Mouse (Mus musculus): ENCODE measurements around the gene Rps6ka4. TPM values are rescaled to one million over a fixed set of nuclear protein-coding genes. Genes with fewer than 3 reads are reported as not detected.

Rps6ka4 gene
- polyA plus RNA-seq, 1 experiment from 2014 or later: 9.6 TPM

GRCm38 (mm10) chr19:6860706-6861105 is 20.3 kb upstream of the Rps6ka4 start:
- H3K9ac ChIP-seq (replicated peaks; ENCODE audit: low read depth, low read length): no peak overlapping the region

GRCm38 (mm10) chr19:6859971-6860370 is 19.5 kb upstream of the Rps6ka4 start:
- no peaks in the 10 kb centered on the region for H3K36me3 ChIP-seq (ENCODE audit: control insufficient read depth, insufficient read depth, low read length)
- no peak for ATAC-seq (ENCODE audit: low read depth)
- no peaks in the 10 kb centered on the region for H3K9me3 ChIP-seq (ENCODE audit: control insufficient read depth, low read length)
- 93% methylated on average over 3 of the region's 3 CpGs for WGBS
- H3K27ac ChIP-seq (ENCODE audit: low read depth, low read length): no peak overlapping the region
- H3K9ac ChIP-seq (replicated peaks; ENCODE audit: low read depth, low read length): no peak overlapping the region
- H3K4me1 ChIP-seq (ENCODE audit: control insufficient read depth, insufficient read depth, low read length): no peaks in the 10 kb centered on the region
- no peak overlapping the region for H3K4me3 ChIP-seq (ENCODE audit: low read depth, low read length)
- H3K27me3 ChIP-seq (ENCODE audit: control insufficient read depth, insufficient read depth, low read length): no peaks in the 10 kb centered on the region
- H3K4me2 ChIP-seq (ENCODE audit: low read depth, low read length): no peak overlapping the region

More at GRCm38 (mm10) chr19:6860706-6861105, 20.3 kb upstream of the Rps6ka4 start:
- no peaks in the 10 kb centered on the region for H3K4me1 ChIP-seq (ENCODE audit: control insufficient read depth, insufficient read depth, low read length)
- no peaks in the 10 kb centered on the region for H3K9me3 ChIP-seq (ENCODE audit: control insufficient read depth, low read length)
- no peak overlapping the region for H3K27ac ChIP-seq (ENCODE audit: low read depth, low read length)
- H3K4me3 ChIP-seq (ENCODE audit: low read depth, low read length): no peak overlapping the region
- ATAC-seq (ENCODE audit: low read depth): no peak
- no peaks in the 10 kb centered on the region for H3K36me3 ChIP-seq (ENCODE audit: control insufficient read depth, insufficient read depth, low read length)
- no peak overlapping the region for H3K4me2 ChIP-seq (ENCODE audit: low read depth, low read length)
- WGBS: 87% methylated on average over 6 of the region's 6 CpGs
- H3K27me3 ChIP-seq (ENCODE audit: control insufficient read depth, insufficient read depth, low read length): no peaks in the 10 kb centered on the region

DNA sequence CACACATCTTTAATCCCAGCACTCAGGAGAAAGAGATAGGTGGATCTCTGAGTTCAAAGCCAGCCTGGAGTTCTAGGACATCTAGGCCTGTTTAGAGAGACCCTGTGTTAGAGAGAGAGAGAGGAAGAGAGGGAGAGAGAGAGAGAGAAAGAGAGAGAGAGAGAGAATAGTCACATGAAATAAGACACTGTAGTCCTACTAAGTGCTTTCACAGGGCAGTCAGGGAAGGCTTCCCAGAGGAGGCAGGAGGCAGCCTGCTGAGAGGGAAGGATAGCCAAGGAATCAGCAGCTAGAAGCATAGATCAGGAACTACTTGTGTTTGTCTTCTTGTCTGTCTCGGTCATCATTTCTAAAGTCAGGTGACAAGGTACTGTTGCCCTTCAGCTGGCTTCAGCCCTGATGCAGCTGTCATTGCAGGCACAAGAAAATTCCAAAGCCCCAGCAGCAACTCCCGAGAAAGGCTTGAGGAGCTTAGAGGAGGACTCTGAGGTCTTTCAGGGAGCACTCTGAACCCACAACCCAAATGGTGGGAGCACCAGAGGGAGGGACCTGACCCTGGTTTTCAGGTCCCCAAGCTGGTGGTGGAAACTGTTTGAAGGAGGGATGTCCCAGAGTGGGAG is 18.7 kb upstream of the Rps6ka4 start:
- WGBS: 82% methylated on average over 2 of the region's 2 CpGs
- H3K36me3 ChIP-seq (ENCODE audit: control insufficient read depth, insufficient read depth, low read length): no peaks in the 10 kb centered on the region

DNA sequence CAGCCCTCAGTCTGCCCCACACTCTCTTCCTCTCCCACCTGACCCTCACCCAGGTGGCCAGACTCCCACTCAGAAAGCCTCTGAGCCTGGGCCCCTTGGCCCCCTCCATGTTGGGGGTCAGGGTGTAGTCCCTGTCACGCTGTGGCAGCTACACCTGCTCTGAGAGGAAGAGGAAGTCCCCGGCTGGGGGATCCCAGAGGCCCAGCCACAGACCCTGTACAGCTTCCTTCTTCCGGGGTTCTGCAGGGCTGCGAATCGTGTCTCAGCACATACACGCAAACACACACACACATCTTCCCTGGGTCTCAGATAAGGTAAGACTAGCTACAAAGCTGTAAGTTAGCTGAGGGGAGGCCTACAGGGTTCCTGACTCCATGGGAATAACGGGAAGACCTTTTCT is 17.6 kb upstream of the Rps6ka4 start, which contains the start of gene Ccdc88b:
Gene Ccdc88b (minus strand): TSS at position 181 of the 400 bp plus-strand sequence.
- no peaks in the 10 kb centered on the region for H3K9me3 ChIP-seq (ENCODE audit: control insufficient read depth, low read length)
- H3K27me3 ChIP-seq (ENCODE audit: control insufficient read depth, insufficient read depth, low read length): no peaks in the 10 kb centered on the region
- no peak within 1 kb of the TSS for H3K4me2 ChIP-seq (ENCODE audit: low read depth, low read length)
- H3K36me3 ChIP-seq (ENCODE audit: control insufficient read depth, insufficient read depth, low read length): no peaks in the 10 kb centered on the region
- 74% methylated on average over 7 of the region's 7 CpGs for WGBS
- no peaks in the 10 kb centered on the region for H3K4me1 ChIP-seq (ENCODE audit: control insufficient read depth, insufficient read depth, low read length)
- no peak within 1 kb of the TSS for H3K27ac ChIP-seq (ENCODE audit: low read depth, low read length)
- ATAC-seq (ENCODE audit: low read depth): no peak
- no peak within 1 kb of the TSS for H3K9ac ChIP-seq (replicated peaks; ENCODE audit: low read depth, low read length)
- no peak within 1 kb of the TSS for H3K4me3 ChIP-seq (ENCODE audit: low read depth, low read length)

More for the DNA sequence above, 18.7 kb upstream of the Rps6ka4 start:
- Histone ChIP-seq H3K27ac (ENCODE audit: low read depth, low read length) (no peak overlapping the region), H3K9ac (replicated peaks; ENCODE audit: low read depth, low read length) (no peak overlapping the region), H3K4me2 (ENCODE audit: low read depth, low read length) (no peak overlapping the region), H3K4me1 (ENCODE audit: control insufficient read depth, insufficient read depth, low read length) (no peaks in the 10 kb centered on the region), H3K9me3 (ENCODE audit: control insufficient read depth, low read length) (no peaks in the 10 kb centered on the region), H3K4me3 (ENCODE audit: low read depth, low read length) (no peak overlapping the region), H3K27me3 (ENCODE audit: control insufficient read depth, insufficient read depth, low read length) (no peaks in the 10 kb centered on the region)
- no peak for ATAC-seq (ENCODE audit: low read depth)

GRCm38 (mm10) chr19:6857391-6858005 is 17.1 kb upstream of the Rps6ka4 start:
- Histone ChIP-seq H3K9ac (replicated peaks; ENCODE audit: low read depth, low read length) (no peak overlapping the region), H3K9me3 (ENCODE audit: control insufficient read depth, low read length) (no peaks in the 10 kb centered on the region), H3K4me3 (ENCODE audit: low read depth, low read length) (no peak overlapping the region), H3K4me1 (ENCODE audit: control insufficient read depth, insufficient read depth, low read length) (no peaks in the 10 kb centered on the region), H3K36me3 (ENCODE audit: control insufficient read depth, insufficient read depth, low read length) (no peaks in the 10 kb centered on the region), H3K27ac (ENCODE audit: low read depth, low read length) (no peak overlapping the region), H3K4me2 (ENCODE audit: low read depth, low read length) (no peak overlapping the region), H3K27me3 (ENCODE audit: control insufficient read depth, insufficient read depth, low read length) (no peaks in the 10 kb centered on the region)
- ATAC-seq (ENCODE audit: low read depth): no peak
- WGBS: 89% methylated on average over 9 of the region's 9 CpGs

- Histone ChIP-seq H3K9ac (replicated peaks; ENCODE audit: low read depth, low read length) (no peak overlapping the region), H3K9me3 (ENCODE audit: control insufficient read depth, low read length) (no peaks in the 10 kb centered on the region), H3K4me2 (ENCODE audit: low read depth, low read length) (no peak overlapping the region), H3K4me3 (ENCODE audit: low read depth, low read length) (no peak overlapping the region), H3K27me3 (ENCODE audit: control insufficient read depth, insufficient read depth, low read length) (no peaks in the 10 kb centered on the region), H3K36me3 (ENCODE audit: control insufficient read depth, insufficient read depth, low read length) (no peaks in the 10 kb centered on the region), H3K27ac (ENCODE audit: low read depth, low read length) (no peak overlapping the region), H3K4me1 (ENCODE audit: control insufficient read depth, insufficient read depth, low read length) (no peaks in the 10 kb centered on the region)
- ATAC-seq (ENCODE audit: low read depth): no peak
- WGBS: 48% methylated on average over 3 of the region's 3 CpGs
These were observed 16.5 kb upstream of the Rps6ka4 start for GRCm38 (mm10) chr19:6857003-6857360.

DNA sequence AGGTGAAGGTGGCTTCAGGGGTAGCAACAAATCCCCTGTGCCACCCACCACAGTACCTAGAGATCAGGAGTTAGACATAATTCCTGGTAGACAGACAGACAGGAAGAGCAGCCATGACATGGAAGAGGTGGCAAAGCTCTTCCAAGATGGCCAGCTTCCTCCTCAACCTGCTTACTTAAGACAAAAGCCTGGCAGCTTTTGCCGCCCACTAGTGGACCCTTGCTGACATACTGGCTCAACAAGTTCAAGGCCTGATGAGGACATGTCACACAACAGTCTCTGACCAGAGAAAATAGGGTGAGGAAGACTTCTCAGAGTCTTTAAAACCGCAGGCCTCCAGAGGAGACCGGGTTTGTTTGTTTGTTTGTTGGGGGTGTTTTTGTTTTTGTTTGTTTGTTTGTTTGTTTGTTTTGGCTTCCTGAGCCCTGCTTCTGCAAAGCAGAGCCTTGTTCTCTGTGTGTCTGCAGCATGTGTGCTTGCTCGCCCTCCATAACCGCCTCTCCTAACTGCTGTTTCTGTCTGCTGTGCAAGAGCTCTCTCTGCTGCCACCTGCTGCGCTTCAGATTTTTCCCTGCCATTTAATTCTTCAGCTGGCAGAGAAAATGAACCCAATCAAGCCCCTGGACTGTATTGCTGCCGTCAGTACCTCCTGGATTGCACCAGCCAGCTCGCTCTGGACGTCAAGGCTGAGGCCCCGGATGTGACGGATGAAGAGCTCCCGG is 16.0 kb upstream of the Rps6ka4 start:
- Histone ChIP-seq H3K9ac (replicated peaks; ENCODE audit: low read depth, low read length) (no peak overlapping the region), H3K27ac (ENCODE audit: low read depth, low read length) (no peak overlapping the region), H3K4me2 (ENCODE audit: low read depth, low read length) (no peak overlapping the region), H3K36me3 (ENCODE audit: control insufficient read depth, insufficient read depth, low read length) (no peaks in the 10 kb centered on the region), H3K9me3 (ENCODE audit: control insufficient read depth, low read length) (no peaks in the 10 kb centered on the region), H3K4me1 (ENCODE audit: control insufficient read depth, insufficient read depth, low read length) (no peaks in the 10 kb centered on the region), H3K27me3 (ENCODE audit: control insufficient read depth, insufficient read depth, low read length) (no peaks in the 10 kb centered on the region), H3K4me3 (ENCODE audit: low read depth, low read length) (no peak overlapping the region)
- ATAC-seq (ENCODE audit: low read depth): no peak
- WGBS: 45% methylated on average over 12 of the region's 12 CpGs

DNA sequence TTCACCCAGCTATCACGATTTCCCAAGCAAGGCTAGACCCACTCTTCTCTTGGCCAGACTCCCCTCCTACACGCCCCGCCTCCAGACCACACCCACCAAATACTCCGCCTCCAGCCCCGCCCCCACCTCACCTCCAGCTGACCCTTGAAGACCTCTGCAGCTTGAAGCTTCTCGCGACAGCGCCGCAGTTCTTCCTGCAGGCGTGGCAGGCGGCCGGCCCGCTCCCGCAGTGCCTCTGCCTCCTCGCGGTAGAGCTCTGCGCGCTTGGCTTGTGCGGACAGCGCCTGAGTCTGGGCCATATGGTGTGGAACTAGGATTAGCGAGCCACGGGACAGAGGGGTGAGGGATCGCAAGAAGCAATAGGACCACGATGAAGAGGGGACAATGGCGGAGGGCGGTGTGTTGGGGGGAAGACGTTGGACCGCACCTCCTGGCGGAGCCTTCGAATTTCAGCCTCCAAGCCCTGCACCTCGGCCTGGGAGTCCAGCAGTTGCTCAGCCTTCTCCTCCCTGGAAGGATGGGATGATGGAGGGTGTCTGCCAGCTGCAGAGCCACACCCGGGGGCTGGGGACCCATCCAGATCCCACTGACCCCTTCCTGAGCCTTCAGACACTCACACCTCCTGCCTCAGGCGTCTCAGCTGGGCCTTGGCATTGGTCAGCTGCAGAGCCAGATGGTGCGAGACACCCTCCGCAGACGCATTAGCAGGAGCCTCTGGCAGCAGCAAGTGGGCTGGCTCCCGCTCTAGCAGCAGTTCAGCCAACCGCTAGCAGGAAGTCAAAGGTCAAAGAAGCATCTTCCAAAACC is 15.0 kb upstream of the Rps6ka4 start:
- no peak overlapping the region for H3K27ac ChIP-seq (ENCODE audit: low read depth, low read length)

More for the DNA sequence above, 15.0 kb upstream of the Rps6ka4 start:
- H3K9me3 ChIP-seq (ENCODE audit: control insufficient read depth, low read length): no peaks in the 10 kb centered on the region
- H3K9ac ChIP-seq (replicated peaks; ENCODE audit: low read depth, low read length): no peak overlapping the region
- H3K36me3 ChIP-seq (ENCODE audit: control insufficient read depth, insufficient read depth, low read length): no peaks in the 10 kb centered on the region
- H3K4me1 ChIP-seq (ENCODE audit: control insufficient read depth, insufficient read depth, low read length): no peaks in the 10 kb centered on the region
- WGBS: 7% methylated on average over 38 of the region's 38 CpGs
- H3K27me3 ChIP-seq (ENCODE audit: control insufficient read depth, insufficient read depth, low read length): no peaks in the 10 kb centered on the region
- peak; percentile 49; the same call in 1 of the 2 replicates for ATAC-seq (ENCODE audit: low read depth)
- no peak overlapping the region for H3K4me3 ChIP-seq (ENCODE audit: low read depth, low read length)
- H3K4me2 ChIP-seq (ENCODE audit: low read depth, low read length): peak overlapping the region; percentile 7; the same call in 1 of the 2 replicates

Data from neural tube, embryonic 14.5 days (tissue).